Mouse (Mus musculus): ENCODE results near the gene Zfp865. TPM values are rescaled to one million over a fixed set of nuclear protein-coding genes. Genes with fewer than 3 reads are reported as not detected.
A peak's percentile ranks its signal among the peaks of the same experiment; 100 is the strongest.

Zfp865 gene
- polyA plus RNA-seq, 1 experiment from 2014 or later, result 7.3 TPM

DNA sequence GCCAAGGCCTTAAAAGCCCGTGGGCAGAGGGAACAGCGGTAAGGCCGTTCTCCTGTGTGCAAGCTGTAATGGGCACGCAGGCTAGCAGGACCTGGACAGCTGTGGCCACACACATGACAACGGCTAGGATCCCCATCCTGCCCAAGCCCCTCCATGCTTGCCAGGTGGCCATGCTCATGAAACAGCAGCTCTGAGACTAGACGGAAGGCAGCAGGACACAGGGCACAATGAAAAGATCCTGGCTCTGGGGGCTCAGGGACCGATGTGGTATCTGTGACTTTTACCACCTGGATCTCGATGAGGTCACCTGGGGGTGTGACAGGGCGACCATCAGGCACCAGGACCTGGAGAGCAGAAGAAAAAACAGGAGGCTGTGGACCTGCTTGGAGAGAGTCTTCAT lies 16.0 kb downstream of the Zfp865 start:
- Histone ChIP-seq H3K4me3 (ENCODE audit: low read depth, low read length) (no peak overlapping the region), H3K9me3 (ENCODE audit: control insufficient read depth, low read length) (peaks cover 9% of the 10 kb centered on the region), H3K4me2 (ENCODE audit: low read depth, low read length, severe bottlenecking) (no peak overlapping the region), H3K27ac (ENCODE audit: low read depth, low read length) (no peak overlapping the region), H3K36me3 (ENCODE audit: control insufficient read depth, insufficient read depth, low read length) (peaks cover 22% of the 10 kb centered on the region), H3K4me1 (replicated peaks; ENCODE audit: control insufficient read depth, insufficient read depth, low read length) (no peaks in the 10 kb centered on the region), H3K9ac (ENCODE audit: low read length) (no peak overlapping the region), H3K27me3 (ENCODE audit: control insufficient read depth, insufficient read depth, low read length) (no peaks in the 10 kb centered on the region)
- DNase-seq (ENCODE audit: low spot score) (no peak), ATAC-seq (replicated peaks; ENCODE audit: low FRiP score) (no peak)
- 91% methylated on average over 9 of the region's 9 CpGs for WGBS

- H3K27me3 ChIP-seq (ENCODE audit: control insufficient read depth, insufficient read depth, low read length), result no peaks in the 10 kb centered on the region
- H3K27ac ChIP-seq (ENCODE audit: low read depth, low read length), result no peak overlapping the region
- peaks cover 13% of the 10 kb centered on the region for H3K36me3 ChIP-seq (ENCODE audit: control insufficient read depth, insufficient read depth, low read length)
- no peak for DNase-seq (ENCODE audit: low spot score)
- WGBS, result 94% methylated on average over 7 of the region's 7 CpGs
- no peak for ATAC-seq (replicated peaks; ENCODE audit: low FRiP score)
- no peak overlapping the region for H3K9ac ChIP-seq (ENCODE audit: low read length)
- H3K9me3 ChIP-seq (ENCODE audit: control insufficient read depth, low read length), result peaks cover under 1% of the 10 kb centered on the region; the same call in 1 of the 2 replicates
- H3K4me1 ChIP-seq (replicated peaks; ENCODE audit: control insufficient read depth, insufficient read depth, low read length), result no peaks in the 10 kb centered on the region
- no peak overlapping the region for H3K4me3 ChIP-seq (ENCODE audit: low read depth, low read length)
- no peak overlapping the region for H3K4me2 ChIP-seq (ENCODE audit: low read depth, low read length, severe bottlenecking)
Measured at GRCm38 (mm10) chr7:5037026-5037425, 16.9 kb downstream of the Zfp865 start.

DNA sequence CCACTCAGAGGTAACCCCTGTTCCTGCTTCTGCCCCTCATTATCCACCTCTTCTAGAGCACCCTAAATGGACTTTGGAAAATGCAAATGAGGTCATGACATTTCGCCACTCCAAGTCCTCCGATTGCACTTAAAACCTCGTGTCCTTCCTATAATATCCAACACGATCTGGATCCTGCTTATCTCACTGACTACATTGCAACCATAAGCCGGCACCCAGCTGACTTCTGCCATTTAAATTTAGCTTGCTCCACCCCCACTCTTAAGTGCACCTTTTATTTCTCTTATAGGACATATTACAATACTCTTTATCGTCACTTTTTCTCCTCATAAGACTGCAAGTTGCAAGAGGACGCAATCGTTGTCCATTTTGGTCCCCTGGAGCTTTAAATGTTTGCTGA lies 17.3 kb downstream of the Zfp865 start:
- Histone ChIP-seq H3K27ac (ENCODE audit: low read depth, low read length) (no peak overlapping the region), H3K27me3 (ENCODE audit: control insufficient read depth, insufficient read depth, low read length) (no peaks in the 10 kb centered on the region), H3K4me3 (ENCODE audit: low read depth, low read length) (no peak overlapping the region), H3K4me1 (replicated peaks; ENCODE audit: control insufficient read depth, insufficient read depth, low read length) (no peaks in the 10 kb centered on the region), H3K4me2 (ENCODE audit: low read depth, low read length, severe bottlenecking) (peak overlapping the region; percentile 49; the same call in 1 of the 2 replicates), H3K9me3 (ENCODE audit: control insufficient read depth, low read length) (no peaks in the 10 kb centered on the region), H3K9ac (ENCODE audit: low read length) (no peak overlapping the region), H3K36me3 (ENCODE audit: control insufficient read depth, insufficient read depth, low read length) (peaks cover 8% of the 10 kb centered on the region; the same call in 1 of the 2 replicates)
- DNase-seq (ENCODE audit: low spot score) (no peak), ATAC-seq (replicated peaks; ENCODE audit: low FRiP score) (no peak)
- WGBS, result 88% methylated on average over 8 of the region's 8 CpGs

DNA sequence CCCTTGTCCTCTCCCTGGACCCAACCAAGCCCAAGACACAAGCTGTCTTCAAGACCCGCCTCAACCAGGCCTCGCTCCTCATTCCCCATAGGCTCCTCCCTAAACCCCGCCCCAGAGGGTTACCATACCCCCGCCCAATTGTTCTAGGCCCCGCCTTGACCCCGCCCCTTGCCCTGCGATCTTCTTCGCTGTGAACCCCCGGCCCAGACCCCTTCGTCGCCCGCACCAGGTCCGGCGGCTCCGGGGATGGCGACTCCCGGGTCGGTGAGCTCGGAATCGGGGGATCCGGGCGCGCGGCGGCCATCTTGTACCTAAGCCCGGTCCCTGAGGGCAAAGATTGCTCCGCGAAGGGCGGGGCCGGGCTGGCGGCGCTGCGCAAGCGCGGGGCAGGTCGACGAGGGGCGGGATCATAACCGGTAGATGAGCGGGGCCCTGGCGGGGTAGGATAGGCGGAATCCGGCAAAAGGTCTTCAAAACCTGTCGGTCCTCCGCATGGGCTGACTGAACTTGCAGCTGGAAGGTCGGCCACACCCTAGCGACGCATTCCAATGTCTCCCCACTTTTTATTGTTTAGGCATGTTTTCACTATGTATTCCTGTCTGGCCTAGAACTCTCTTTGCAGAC lies 18.0 kb downstream of the Zfp865 start, which contains the start of gene Zfp784:
Gene Zfp784, minus strand, starts transcription at position 338 of the 624 bp plus-strand sequence.
- no peaks in the 10 kb centered on the region for H3K27me3 ChIP-seq (ENCODE audit: control insufficient read depth, insufficient read depth, low read length)
- H3K9ac ChIP-seq (ENCODE audit: low read length), result peak within 1 kb of the TSS; percentile 75
- DNase-seq (ENCODE audit: low spot score) (peak; percentile 95), ATAC-seq (replicated peaks; ENCODE audit: low FRiP score) (peak; percentile 96)
- H3K27ac ChIP-seq (ENCODE audit: low read depth, low read length), result peak within 1 kb of the TSS; percentile 93
- no peaks in the 10 kb centered on the region for H3K4me1 ChIP-seq (replicated peaks; ENCODE audit: control insufficient read depth, insufficient read depth, low read length)
- peak within 1 kb of the TSS; percentile 64 for H3K4me3 ChIP-seq (ENCODE audit: low read depth, low read length)
- peak within 1 kb of the TSS; percentile 49 for H3K4me2 ChIP-seq (ENCODE audit: low read depth, low read length, severe bottlenecking)
- peaks cover 2% of the 10 kb centered on the region; the same call in 1 of the 2 replicates for H3K36me3 ChIP-seq (ENCODE audit: control insufficient read depth, insufficient read depth, low read length)
- WGBS, result under 1% methylated on average over 48 of the region's 48 CpGs
- no peaks in the 10 kb centered on the region for H3K9me3 ChIP-seq (ENCODE audit: control insufficient read depth, low read length)

DNA sequence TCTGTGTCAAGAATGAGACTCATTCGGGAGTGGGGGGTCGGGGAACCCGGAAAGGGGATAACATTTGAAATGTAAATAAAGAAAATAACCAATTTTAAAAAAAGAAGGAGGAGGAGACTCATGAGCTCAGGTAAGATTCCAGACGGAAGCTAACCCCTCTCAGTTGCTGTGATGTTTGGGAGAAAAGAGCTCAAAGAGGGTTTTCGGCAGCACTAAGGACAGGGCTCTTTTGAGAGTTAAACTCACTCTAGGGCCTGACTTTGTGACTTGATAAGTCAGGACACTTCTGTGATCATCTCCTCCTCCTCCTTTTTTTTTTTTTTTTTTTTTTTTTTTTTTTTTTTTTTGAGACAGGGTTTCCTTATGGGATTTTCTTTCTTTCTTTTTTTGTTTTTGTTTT lies 18.8 kb downstream of the Zfp865 start:
- DNase-seq (ENCODE audit: low spot score) (no peak), ATAC-seq (replicated peaks; ENCODE audit: low FRiP score) (no peak)
- Histone ChIP-seq H3K27ac (ENCODE audit: low read depth, low read length) (peak overlapping the region; percentile 93; the same call in 1 of the 2 replicates), H3K9ac (ENCODE audit: low read length) (peak overlapping the region; percentile 75), H3K36me3 (ENCODE audit: control insufficient read depth, insufficient read depth, low read length) (peaks cover 2% of the 10 kb centered on the region; the same call in 1 of the 2 replicates), H3K27me3 (ENCODE audit: control insufficient read depth, insufficient read depth, low read length) (no peaks in the 10 kb centered on the region), H3K4me3 (ENCODE audit: low read depth, low read length) (peak overlapping the region; percentile 64), H3K9me3 (ENCODE audit: control insufficient read depth, low read length) (no peaks in the 10 kb centered on the region), H3K4me1 (replicated peaks; ENCODE audit: control insufficient read depth, insufficient read depth, low read length) (no peaks in the 10 kb centered on the region), H3K4me2 (ENCODE audit: low read depth, low read length, severe bottlenecking) (peak overlapping the region; percentile 49)
- WGBS, result 39% methylated on average over 5 of the region's 5 CpGs

DNA sequence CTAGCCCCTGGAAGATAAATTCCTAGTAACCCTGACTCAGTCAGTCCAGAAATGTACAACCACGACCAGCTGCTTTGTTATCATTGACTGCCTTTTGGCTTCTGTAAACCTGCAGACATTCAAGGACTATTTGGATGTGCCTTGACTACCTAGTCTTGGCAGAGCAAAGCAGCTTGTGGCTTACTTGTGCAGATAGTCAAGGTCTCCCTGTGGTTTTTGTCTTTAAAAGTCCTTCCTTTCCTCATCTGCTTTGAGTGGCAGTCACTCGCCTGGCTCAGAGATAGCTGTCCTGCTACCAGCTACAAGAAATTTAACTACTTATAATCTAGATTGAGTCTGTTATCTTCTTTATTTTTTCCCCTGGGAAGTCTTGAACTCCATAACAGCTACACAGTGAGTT lies 24.8 kb downstream of the Zfp865 start:
- Histone ChIP-seq H3K27ac (ENCODE audit: low read depth, low read length) (no peak overlapping the region), H3K27me3 (ENCODE audit: control insufficient read depth, insufficient read depth, low read length) (no peaks in the 10 kb centered on the region), H3K9ac (ENCODE audit: low read length) (no peak overlapping the region), H3K4me1 (replicated peaks; ENCODE audit: control insufficient read depth, insufficient read depth, low read length) (no peaks in the 10 kb centered on the region), H3K4me3 (ENCODE audit: low read depth, low read length) (no peak overlapping the region), H3K36me3 (ENCODE audit: control insufficient read depth, insufficient read depth, low read length) (no peaks in the 10 kb centered on the region), H3K4me2 (ENCODE audit: low read depth, low read length, severe bottlenecking) (no peak overlapping the region), H3K9me3 (ENCODE audit: control insufficient read depth, low read length) (no peaks in the 10 kb centered on the region)
- whole genome bisulfite sequencing, result 77% methylated on average over 2 of the region's 2 CpGs
- ATAC-seq (replicated peaks; ENCODE audit: low FRiP score) (no peak), DNase-seq (ENCODE audit: low spot score) (no peak)

GRCm38 (mm10) chr7:5046112-5046511 lies 25.9 kb downstream of the Zfp865 start:
- H3K9ac ChIP-seq (ENCODE audit: low read length), result no peak overlapping the region
- H3K9me3 ChIP-seq (ENCODE audit: control insufficient read depth, low read length), result no peaks in the 10 kb centered on the region
- no peak overlapping the region for H3K27ac ChIP-seq (ENCODE audit: low read depth, low read length)
- no peak overlapping the region for H3K4me2 ChIP-seq (ENCODE audit: low read depth, low read length, severe bottlenecking)
- no peaks in the 10 kb centered on the region for H3K27me3 ChIP-seq (ENCODE audit: control insufficient read depth, insufficient read depth, low read length)
- DNase-seq (ENCODE audit: low spot score) (no peak), ATAC-seq (replicated peaks; ENCODE audit: low FRiP score) (no peak)
- H3K4me3 ChIP-seq (ENCODE audit: low read depth, low read length), result no peak overlapping the region
- WGBS, result 72% methylated on average over 2 of the region's 2 CpGs
- no peaks in the 10 kb centered on the region for H3K36me3 ChIP-seq (ENCODE audit: control insufficient read depth, insufficient read depth, low read length)
- no peaks in the 10 kb centered on the region for H3K4me1 ChIP-seq (replicated peaks; ENCODE audit: control insufficient read depth, insufficient read depth, low read length)

DNA sequence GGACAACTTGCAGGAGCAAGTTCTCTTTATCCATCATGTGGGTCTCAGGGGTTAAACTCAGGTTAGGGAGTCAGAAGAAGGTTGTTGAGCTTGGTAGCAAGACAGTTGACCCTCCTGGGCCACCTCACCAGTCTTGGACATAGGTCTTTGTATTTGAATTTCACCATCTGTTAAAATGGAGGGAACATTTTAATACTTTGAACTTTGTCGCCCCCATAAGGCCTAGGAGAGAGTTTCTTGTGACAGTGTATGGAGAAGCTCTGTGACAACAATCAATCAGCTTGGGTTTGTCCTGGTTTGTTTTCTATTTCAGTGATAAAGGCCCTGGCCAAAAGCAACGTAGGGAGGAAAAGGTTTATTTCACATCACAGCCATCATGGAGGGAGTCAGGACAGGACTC lies 27.1 kb downstream of the Zfp865 start:
- H3K9ac ChIP-seq (ENCODE audit: low read length), result no peak overlapping the region

More for the DNA sequence above, 27.1 kb downstream of the Zfp865 start:
- DNase-seq (ENCODE audit: low spot score), result no peak
- 41% methylated on average over 2 of the region's 2 CpGs for WGBS
- Histone ChIP-seq H3K27ac (ENCODE audit: low read depth, low read length) (no peak overlapping the region), H3K36me3 (ENCODE audit: control insufficient read depth, insufficient read depth, low read length) (no peaks in the 10 kb centered on the region), H3K4me3 (ENCODE audit: low read depth, low read length) (no peak overlapping the region), H3K9me3 (ENCODE audit: control insufficient read depth, low read length) (no peaks in the 10 kb centered on the region), H3K4me2 (ENCODE audit: low read depth, low read length, severe bottlenecking) (no peak overlapping the region), H3K27me3 (ENCODE audit: control insufficient read depth, insufficient read depth, low read length) (peaks cover 3% of the 10 kb centered on the region; the same call in 1 of the 2 replicates), H3K4me1 (replicated peaks; ENCODE audit: control insufficient read depth, insufficient read depth, low read length) (peaks cover 4% of the 10 kb centered on the region)
- no peak for ATAC-seq (replicated peaks; ENCODE audit: low FRiP score)

Data from forebrain, embryonic 11.5 days (tissue).